Mouse (Mus musculus) olfactory bulb, adult 2 months (tissue): ENCODE measurements at regions not wholly inside any gene's neighbourhood (a gene's known extent, or its start where the extent isn't known, plus 50 kb on each side); places are given as distances from the start of the nearest gene placed in this dataset.

ENCODE experiments used
- CTCF ChIP-seq: fragments of 200-500 bp; IDR thresholded peaks from 2 replicates; pipeline ENCODE4 v1.5.1; 2012; ENCODE audit warnings: low read depth, mild to moderate bottlenecking, low read length, moderate library complexity; ENCODE audit not compliant: insufficient read depth
- POLR2A ChIP-seq: fragments of 200-500 bp; IDR thresholded peaks from 2 replicates; pipeline ENCODE4 v1.6.1; 2012; ENCODE audit warnings: mild to moderate bottlenecking, low read depth, low read length, moderate library complexity; ENCODE audit not compliant: insufficient read depth

DNA sequence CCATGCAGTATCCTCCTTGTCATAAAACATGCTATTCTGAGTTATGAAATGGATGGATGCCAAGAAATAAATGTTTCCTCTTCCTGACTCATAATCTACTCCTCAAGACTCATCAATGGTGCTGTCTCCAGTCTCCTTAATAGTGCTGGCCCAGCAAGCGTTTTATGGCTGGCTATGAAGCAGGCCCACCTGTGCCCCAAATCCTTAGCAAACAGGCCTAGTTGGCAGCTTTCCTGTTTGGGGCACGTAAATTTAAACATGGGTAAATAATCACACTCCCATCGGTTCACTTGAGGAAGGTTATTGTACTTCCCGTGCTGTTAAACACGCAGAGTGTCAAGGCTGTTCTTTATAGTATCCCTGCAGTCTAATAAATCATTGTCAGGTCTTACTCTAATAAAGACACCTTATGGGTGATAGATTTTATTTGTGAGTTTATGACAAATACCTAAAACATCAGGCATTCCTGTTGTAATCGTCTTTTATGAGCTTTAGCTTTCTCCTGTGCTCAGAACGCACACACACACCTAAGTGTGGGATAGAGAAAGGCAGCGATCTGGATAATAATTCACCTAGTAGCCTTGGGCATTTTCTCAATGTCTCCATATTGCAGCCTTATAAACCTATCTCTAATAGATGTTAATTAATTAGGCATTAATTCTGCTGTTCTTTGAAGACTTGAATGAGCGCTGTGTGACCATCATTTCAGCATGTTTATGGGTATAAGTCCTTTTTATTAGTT is 435.6 kb upstream of the Klf6 start:
- no peak for TF ChIP-seq POLR2A
- TF ChIP-seq CTCF, result no peak
